Mouse (Mus musculus): ENCODE results near the gene Tjap1. TPM values are rescaled to one million over a fixed set of nuclear protein-coding genes. Genes with fewer than 3 reads are reported as not detected.

Tjap1 gene
- total and polyA plus RNA-seq, 2 experiments: 2.5 to 13.2 TPM

DNA sequence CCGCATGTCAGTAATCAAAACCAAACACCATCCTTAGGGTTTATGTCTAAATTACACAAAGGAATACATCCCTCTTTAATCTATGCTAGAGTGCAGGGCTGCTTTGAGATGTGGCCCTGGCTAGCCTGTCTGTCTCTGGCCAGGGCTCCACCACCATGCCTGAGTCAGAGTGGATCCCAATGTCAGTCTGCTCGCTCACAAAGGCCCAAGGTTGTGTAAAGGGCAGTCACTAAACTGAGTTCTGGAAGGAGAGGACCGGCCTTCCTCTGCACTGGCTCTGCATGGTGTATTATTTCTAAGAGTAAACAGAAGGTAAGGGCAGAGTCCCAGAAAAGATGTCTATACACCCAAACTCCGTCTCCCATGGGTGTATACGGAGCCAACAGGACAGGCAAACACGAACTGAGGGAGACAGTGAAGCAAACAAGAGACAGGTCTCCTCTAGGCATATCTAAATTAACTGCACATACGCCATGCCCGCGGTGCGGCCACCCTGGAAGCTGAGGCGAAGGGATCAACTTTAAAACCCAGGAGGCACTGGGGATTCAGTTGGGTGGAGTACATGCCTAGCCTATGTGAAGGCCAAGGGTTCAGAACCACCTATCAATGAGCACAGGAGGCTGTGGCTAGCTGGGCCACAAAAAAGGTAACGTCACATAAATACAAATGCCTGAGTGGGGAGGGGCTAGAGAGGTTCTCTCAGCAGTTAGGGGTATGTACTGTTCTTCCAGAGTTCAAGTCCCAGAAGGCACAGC is 4.6 kb downstream of the Tjap1 start:
- peaks cover 5% of the 10 kb centered on the region; the same call in 1 of the 2 replicates for H3K36me3 ChIP-seq (ENCODE audit: control insufficient read depth, insufficient read depth, low read length)
- no peak overlapping the region for H3K9ac ChIP-seq (ENCODE audit: low read depth, low read length)
- H3K27me3 ChIP-seq (ENCODE audit: control insufficient read depth, insufficient read depth, low read length): no peaks in the 10 kb centered on the region
- peaks cover 26% of the 10 kb centered on the region for H3K79me2 ChIP-seq (ENCODE audit: control insufficient read depth, insufficient read depth, low read length)
- no peak for DNase-seq (ENCODE audit: extremely low read depth, low read depth, low spot score)
- H3K4me1 ChIP-seq (ENCODE audit: control insufficient read depth, insufficient read depth, low read length): peaks cover 4% of the 10 kb centered on the region
- WGBS: 88% methylated on average over 12 of the region's 12 CpGs
- TF ChIP-seq CTCF (IDR thresholded peaks at IDR 0.05; ENCODE audit: low read depth, low read length): no peak
- no peak for TF ChIP-seq POLR2A (IDR thresholded peaks at IDR 0.05; ENCODE audit: extremely low read depth, insufficient read depth, low read length)
- H3K27ac ChIP-seq (replicated peaks; ENCODE audit: insufficient read depth, low read depth, low read length): no peak overlapping the region
- no peak overlapping the region for H3K4me3 ChIP-seq (ENCODE audit: insufficient read depth, low read depth, low read length)

DNA sequence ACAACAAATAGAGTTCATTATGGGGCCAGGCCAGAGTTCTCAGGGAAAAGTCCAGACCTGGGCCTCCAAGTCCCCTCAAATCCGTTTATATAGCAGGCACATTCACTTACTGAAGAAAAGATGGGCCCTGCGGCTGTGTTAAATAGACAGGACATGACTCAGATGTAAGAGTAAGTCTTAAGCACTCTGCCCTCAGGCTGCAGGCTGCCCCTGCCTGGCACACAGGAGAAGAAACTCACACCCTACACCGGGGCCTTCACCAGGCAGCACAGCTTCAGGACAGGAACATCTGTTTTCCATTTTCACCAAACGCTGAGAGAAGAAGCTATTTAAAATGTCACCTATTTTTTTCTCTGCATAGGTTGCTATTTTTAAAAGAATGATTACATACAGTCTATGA is 5.2 kb downstream of the Tjap1 start:
- H3K27ac ChIP-seq (replicated peaks; ENCODE audit: insufficient read depth, low read depth, low read length): no peak overlapping the region
- H3K9ac ChIP-seq (ENCODE audit: low read depth, low read length): no peak overlapping the region
- H3K27me3 ChIP-seq (ENCODE audit: control insufficient read depth, insufficient read depth, low read length): no peaks in the 10 kb centered on the region
- no peak for DNase-seq (ENCODE audit: extremely low read depth, low read depth, low spot score)
- H3K4me1 ChIP-seq (ENCODE audit: control insufficient read depth, insufficient read depth, low read length): peaks cover 4% of the 10 kb centered on the region
- 82% methylated on average over 4 of the region's 4 CpGs for WGBS
- TF ChIP-seq POLR2A (IDR thresholded peaks at IDR 0.05; ENCODE audit: extremely low read depth, insufficient read depth, low read length) (no peak), CTCF (IDR thresholded peaks at IDR 0.05; ENCODE audit: low read depth, low read length) (no peak)
- H3K4me3 ChIP-seq (ENCODE audit: insufficient read depth, low read depth, low read length): no peak overlapping the region
- H3K36me3 ChIP-seq (ENCODE audit: control insufficient read depth, insufficient read depth, low read length): peaks cover 5% of the 10 kb centered on the region; the same call in 1 of the 2 replicates
- peaks cover 24% of the 10 kb centered on the region for H3K79me2 ChIP-seq (ENCODE audit: control insufficient read depth, insufficient read depth, low read length)

DNA sequence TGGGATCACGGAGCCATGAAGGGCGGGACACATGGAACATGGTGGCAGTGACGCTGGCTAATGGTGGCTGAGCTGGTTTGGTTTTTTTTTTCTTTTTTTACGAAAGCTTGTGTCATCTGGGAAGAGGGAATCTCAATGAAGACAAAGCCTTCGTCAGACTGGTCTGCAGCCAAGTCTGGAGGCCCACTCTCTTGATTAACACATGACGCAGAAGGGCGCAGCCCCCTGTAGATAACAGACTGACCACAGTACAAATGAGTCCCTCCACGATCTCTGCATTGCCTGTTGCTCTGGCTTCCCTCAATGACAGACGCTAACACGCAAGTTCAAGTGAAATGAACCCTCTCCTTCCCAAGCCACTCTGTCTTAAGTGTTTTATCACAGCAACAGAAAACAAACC is 7.3 kb downstream of the Tjap1 start:
- H3K4me3 ChIP-seq (ENCODE audit: insufficient read depth, low read depth, low read length): no peak overlapping the region
- 94% methylated on average over 10 of the region's 10 CpGs for WGBS
- no peak overlapping the region for H3K9ac ChIP-seq (ENCODE audit: low read depth, low read length)
- H3K4me1 ChIP-seq (ENCODE audit: control insufficient read depth, insufficient read depth, low read length): no peaks in the 10 kb centered on the region
- TF ChIP-seq POLR2A (IDR thresholded peaks at IDR 0.05; ENCODE audit: extremely low read depth, insufficient read depth, low read length) (no peak), CTCF (IDR thresholded peaks at IDR 0.05; ENCODE audit: low read depth, low read length) (no peak)
- no peak overlapping the region for H3K27ac ChIP-seq (replicated peaks; ENCODE audit: insufficient read depth, low read depth, low read length)
- H3K27me3 ChIP-seq (ENCODE audit: control insufficient read depth, insufficient read depth, low read length): no peaks in the 10 kb centered on the region
- H3K36me3 ChIP-seq (ENCODE audit: control insufficient read depth, insufficient read depth, low read length): peaks cover 9% of the 10 kb centered on the region
- H3K79me2 ChIP-seq (ENCODE audit: control insufficient read depth, insufficient read depth, low read length): peaks cover 11% of the 10 kb centered on the region; the same call in 1 of the 2 replicates
- DNase-seq (ENCODE audit: extremely low read depth, low read depth, low spot score): no peak

DNA sequence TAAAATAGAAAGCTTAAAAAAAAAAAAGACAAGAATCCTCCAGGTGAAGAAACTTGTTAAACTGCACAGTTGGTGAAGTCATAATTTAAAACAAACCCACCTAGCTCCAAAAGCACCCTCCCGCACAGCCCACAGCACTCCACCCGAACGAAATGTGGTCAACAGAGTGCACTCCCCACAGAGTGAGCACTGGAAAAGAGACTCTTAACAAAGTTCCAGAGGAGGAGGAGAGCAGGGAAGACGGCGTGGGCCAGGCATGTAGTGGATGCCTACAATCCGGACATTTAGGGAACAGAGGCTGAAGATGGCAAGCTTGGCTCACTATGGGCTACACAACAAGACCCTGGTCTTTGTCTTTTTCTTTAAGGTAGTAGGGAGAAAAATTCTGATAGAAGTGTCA is 7.8 kb downstream of the Tjap1 start:
- TF ChIP-seq CTCF (IDR thresholded peaks at IDR 0.05; ENCODE audit: low read depth, low read length) (no peak), POLR2A (IDR thresholded peaks at IDR 0.05; ENCODE audit: extremely low read depth, insufficient read depth, low read length) (no peak)
- WGBS: 95% methylated on average over 6 of the region's 6 CpGs
- H3K9ac ChIP-seq (ENCODE audit: low read depth, low read length): no peak overlapping the region
- H3K4me1 ChIP-seq (ENCODE audit: control insufficient read depth, insufficient read depth, low read length): no peaks in the 10 kb centered on the region
- H3K4me3 ChIP-seq (ENCODE audit: insufficient read depth, low read depth, low read length): no peak overlapping the region
- no peaks in the 10 kb centered on the region for H3K27me3 ChIP-seq (ENCODE audit: control insufficient read depth, insufficient read depth, low read length)
- peaks cover 11% of the 10 kb centered on the region; the same call in 1 of the 2 replicates for H3K79me2 ChIP-seq (ENCODE audit: control insufficient read depth, insufficient read depth, low read length)
- H3K36me3 ChIP-seq (ENCODE audit: control insufficient read depth, insufficient read depth, low read length): peaks cover 9% of the 10 kb centered on the region
- no peak for DNase-seq (ENCODE audit: extremely low read depth, low read depth, low spot score)
- no peak overlapping the region for H3K27ac ChIP-seq (replicated peaks; ENCODE audit: insufficient read depth, low read depth, low read length)

DNA sequence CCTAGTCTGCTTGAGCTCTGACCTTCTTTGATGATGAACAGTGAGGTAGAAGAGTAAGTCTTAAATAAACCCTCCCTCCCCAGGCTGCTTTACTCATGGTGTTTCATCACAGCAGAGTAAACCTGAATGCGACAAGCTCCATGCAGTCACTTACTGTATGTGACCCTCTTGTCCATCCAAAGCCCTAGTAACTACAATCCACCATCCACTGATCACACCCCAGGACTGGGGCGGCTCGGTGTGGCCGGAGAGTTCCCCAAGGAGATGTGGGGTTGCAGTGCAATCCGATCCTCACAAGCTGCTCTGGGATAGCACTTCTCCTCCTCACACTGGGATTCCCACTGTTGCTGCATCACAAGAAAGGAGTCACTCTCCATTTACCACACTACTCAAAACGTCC is 8.4 kb downstream of the Tjap1 start:
- Histone ChIP-seq H3K36me3 (ENCODE audit: control insufficient read depth, insufficient read depth, low read length) (peaks cover 7% of the 10 kb centered on the region), H3K9ac (ENCODE audit: low read depth, low read length) (no peak overlapping the region), H3K27ac (replicated peaks; ENCODE audit: insufficient read depth, low read depth, low read length) (no peak overlapping the region), H3K4me3 (ENCODE audit: insufficient read depth, low read depth, low read length) (no peak overlapping the region), H3K27me3 (ENCODE audit: control insufficient read depth, insufficient read depth, low read length) (no peaks in the 10 kb centered on the region), H3K79me2 (ENCODE audit: control insufficient read depth, insufficient read depth, low read length) (peaks cover 11% of the 10 kb centered on the region; the same call in 1 of the 2 replicates), H3K4me1 (ENCODE audit: control insufficient read depth, insufficient read depth, low read length) (no peaks in the 10 kb centered on the region)
- whole genome bisulfite sequencing: 88% methylated on average over 6 of the region's 6 CpGs
- TF ChIP-seq CTCF (IDR thresholded peaks at IDR 0.05; ENCODE audit: low read depth, low read length): no peak
- DNase-seq (ENCODE audit: extremely low read depth, low read depth, low spot score): no peak

DNA sequence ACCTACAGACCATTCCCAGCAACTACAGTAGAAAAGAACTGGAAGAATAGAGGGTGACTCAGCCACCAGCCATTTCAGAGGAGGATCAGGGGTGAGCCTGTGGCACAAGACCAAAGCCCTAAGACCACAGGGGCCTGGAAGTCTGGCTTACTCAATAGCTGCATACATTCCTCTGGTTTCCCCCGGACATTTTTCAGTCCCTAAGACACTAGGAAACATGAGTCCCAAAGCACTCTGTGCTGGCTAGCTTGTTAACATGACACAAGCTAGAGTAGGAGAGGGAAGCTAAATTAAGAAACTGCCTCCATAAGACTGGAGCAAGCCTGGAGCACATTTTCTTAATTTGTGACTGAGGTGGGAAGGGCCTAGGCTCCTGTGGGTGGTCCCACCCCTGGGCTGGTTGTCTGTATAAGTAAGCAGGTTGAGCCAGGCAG is 9.0 kb downstream of the Tjap1 start:
- H3K4me1 ChIP-seq (ENCODE audit: control insufficient read depth, insufficient read depth, low read length): no peaks in the 10 kb centered on the region
- H3K79me2 ChIP-seq (ENCODE audit: control insufficient read depth, insufficient read depth, low read length): peaks cover 8% of the 10 kb centered on the region; the same call in 1 of the 2 replicates
- H3K27ac ChIP-seq (replicated peaks; ENCODE audit: insufficient read depth, low read depth, low read length): no peak overlapping the region
- no peaks in the 10 kb centered on the region for H3K27me3 ChIP-seq (ENCODE audit: control insufficient read depth, insufficient read depth, low read length)
- TF ChIP-seq CTCF (IDR thresholded peaks at IDR 0.05; ENCODE audit: low read depth, low read length) (no peak), POLR2A (IDR thresholded peaks at IDR 0.05; ENCODE audit: extremely low read depth, insufficient read depth, low read length) (no peak)
- DNase-seq (ENCODE audit: extremely low read depth, low read depth, low spot score): no peak
- no peak overlapping the region for H3K9ac ChIP-seq (ENCODE audit: low read depth, low read length)
- H3K36me3 ChIP-seq (ENCODE audit: control insufficient read depth, insufficient read depth, low read length): peaks cover 4% of the 10 kb centered on the region; the same call in 1 of the 2 replicates
- 82% methylated on average over 1 of the region's 1 CpGs for WGBS
- no peak overlapping the region for H3K4me3 ChIP-seq (ENCODE audit: insufficient read depth, low read depth, low read length)
